In the genomic region with DNA sequence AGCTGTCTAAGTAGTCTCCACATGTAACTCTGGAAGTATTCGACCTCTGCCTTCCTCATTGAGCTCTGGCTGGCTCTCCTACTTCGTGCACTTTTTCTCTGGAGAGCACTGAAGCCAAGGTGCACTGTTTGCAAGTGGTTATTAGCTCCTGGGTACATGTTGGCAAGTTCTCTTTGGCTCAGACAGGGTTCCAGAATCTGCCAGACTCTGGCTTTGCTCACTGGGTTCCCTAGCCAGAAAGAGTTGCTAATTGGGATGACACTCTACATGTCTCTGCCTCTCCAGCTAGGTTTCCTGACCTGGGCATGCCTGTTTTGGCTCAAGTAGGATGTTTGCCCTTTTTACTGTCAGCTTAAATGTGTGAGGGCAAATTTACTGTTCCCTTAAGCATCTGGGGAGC, we compare ENCODE assay signal across 27 mouse cellular contexts. TPM values are rescaled to one million over a fixed set of nuclear protein-coding genes. Genes with fewer than 3 reads are reported as not detected.
DNase-seq lines count a peak whose midpoint lies in the region; TF ChIP-seq lines count a peak whose summit lies in the region.
"Had no signal": no experiment of that assay in that cellular context is flagged by ENCODE, and none has a peak within 500 bp of the region (broad histone marks: within the 10 kb centered on the region; RNA-seq: fewer than 3 reads in every experiment).

No protein-coding gene starts in this region.

- no peak overlapping the region for H3K27ac ChIP-seq in gastrocnemius, adult 2 months
- H3K27ac ChIP-seq: embryonic facial prominence, embryonic 10.5 days; embryonic facial prominence, embryonic 15.5 days; heart, embryonic 13.5 days; hindbrain, embryonic 10.5 days; kidney, postnatal 0 days; liver, embryonic 14.5 days; midbrain, embryonic 10.5 days; midbrain, embryonic 15.5 days; neural tube, embryonic 15.5 days had no signal

- intact Hi-C loops in gastrocnemius, postnatal 14 days (cut with DNase I; ENCODE audit: low total_unique reads): no loop called here
- intact Hi-C loops in gastrocnemius, adult 2 months (cut with DNase I): no loop called here

- no peak overlapping the region for H3K4me3 ChIP-seq in gastrocnemius, adult 2 months
- H3K4me3 ChIP-seq: embryonic facial prominence, embryonic 10.5 days; embryonic facial prominence, embryonic 15.5 days; heart, embryonic 13.5 days; hindbrain, embryonic 10.5 days; midbrain, embryonic 10.5 days; midbrain, embryonic 15.5 days; neural tube, embryonic 15.5 days had no signal

- peak; percentile 15 for DNase-seq in cerebellum, adult 9-11 months
- no peak for DNase-seq in cerebellum, adult 8-10 months
- DNase-seq in gastrocnemius, postnatal 14 days: peak; percentile 13
- no peak for DNase-seq in gastrocnemius, adult 2 months
- peak; percentile 30 for DNase-seq in brain, adult 2 months (ENCODE audit: low read depth, low spot score)
- peak; percentile 22 for DNase-seq in gonadal fat pad, adult 2 months (ENCODE audit: low read depth)
- DNase-seq in lung, adult 18-20 months: no peak
- DNase-seq: adrenal gland, postnatal 14 days; forebrain, postnatal 0 days; heart, postnatal 10 days; kidney, adult 8-10 months; layer of hippocampus, adult 9-11 months; liver; lung, embryonic 14.5 days; retina, postnatal 1 day; right cerebral cortex, postnatal 14 days; thymus, postnatal 4 days had no signal

- TF ChIP-seq CTCF in gastrocnemius, adult 2 months (IDR thresholded peaks at IDR 0.05): no peak

RNA-seq across cellular contexts. Expression of a gene that starts 13.6 kb away (rescaled TPM):
- 10 to 100 TPM; 16.2 to 21.0 TPM for total RNA-seq in gastrocnemius, postnatal 14 days (2021)
- total RNA-seq in gastrocnemius, adult 2 months (2021): 10 to 100 TPM in 1 of 2 experiments, 1 to 10 TPM in 1; 1.7 to 10.0 TPM
- 3.0 and 3.7 TPM in 2 replicates for polyA plus RNA-seq in gonadal fat pad, adult 2 months (2012; rRNA removed)
- total RNA-seq: MEL had no signal

Comparison
In these comparisons a context has a peak if more than half of its experiments do, and no peak if none do; other contexts are left out.
1. DNase-seq: peak in cerebellum, adult 9-11 months (single experiment), gastrocnemius, postnatal 14 days (single experiment), brain, adult 2 months (single experiment) and gonadal fat pad, adult 2 months (single experiment); none in cerebellum, adult 8-10 months (single experiment), gastrocnemius, adult 2 months (single experiment) and lung, adult 18-20 months (0 of 2).